Mouse (Mus musculus): Measurements from ENCODE around the gene Klhl18.
A peak's percentile ranks its signal among the peaks of the same experiment; 100 is the strongest.

DNA sequence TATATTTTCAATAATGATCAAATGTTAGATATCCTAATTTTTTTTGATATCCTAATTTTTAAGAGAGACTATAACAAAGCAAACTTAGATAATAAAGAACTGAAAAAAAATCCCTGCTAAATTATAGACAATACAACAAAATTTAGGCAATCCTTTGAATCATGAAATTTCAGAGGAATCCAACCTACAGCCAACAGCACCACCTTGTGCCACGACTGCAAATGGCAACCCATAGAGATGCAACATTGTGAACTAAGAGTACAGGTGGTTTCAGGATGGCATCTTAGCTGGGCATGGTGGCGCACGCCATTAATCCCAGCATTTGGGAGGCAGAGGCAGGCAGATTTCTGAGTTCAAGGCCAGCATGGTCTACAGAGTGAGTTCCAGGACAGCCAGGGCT, 10.3 kb downstream of the Klhl18 start:
- peak; percentile 67; the same call in 1 of the 2 replicates for TF ChIP-seq CTCF (IDR thresholded peaks at IDR 0.05; ENCODE audit: extremely low read depth, insufficient read depth, insufficient read length, insufficient replicate concordance)
- no peak for TF ChIP-seq POLR2A (IDR thresholded peaks at IDR 0.05; ENCODE audit: low read depth, low read length)

Measured in spleen, adult 2 months (tissue).